Mouse (Mus musculus): ENCODE measurements at regions not wholly inside any gene's neighbourhood (a gene's known extent, or its start where the extent isn't known, plus 50 kb on each side); places are given as distances from the start of the nearest gene placed in this dataset.

GRCm38 (mm10) chr1:44957125-44957524 lies 354.2 kb upstream of the Col3a1 start:
- no peak for DNase-seq
- intact Hi-C loops (cut with DNase I): no loop called here

- no peak for DNase-seq
- intact Hi-C loops (cut with DNase I): no loop called here
Observed at GRCm38 (mm10) chr1:44987171-44987570, 324.2 kb upstream of the Col3a1 start.

GRCm38 (mm10) chr1:45020516-45020915 lies 290.8 kb upstream of the Col3a1 start:
- no peak for DNase-seq
- intact Hi-C loops (cut with DNase I): loop anchor here (10.0 kb wide), 1 partner anchor 294 kb away; the partner anchor contains the start of gene Col3a1

- DNase-seq: peak; percentile 27 to 31
- intact Hi-C loops (cut with DNase I): loop anchor here (10.0 kb wide), 1 partner anchor 294 kb away; the partner anchor contains the start of gene Col3a1
Observed at GRCm38 (mm10) chr1:45021234-45021633, 290.1 kb upstream of the Col3a1 start.

GRCm38 (mm10) chr1:45022146-45022841 lies 289.0 kb upstream of the Col3a1 start:
- DNase-seq: peak; percentile 82 to 85
- intact Hi-C loops (cut with DNase I): loop anchor here (10.0 kb wide), 1 partner anchor 293 kb away; the partner anchor contains the start of gene Col3a1

GRCm38 (mm10) chr1:45023336-45023735 lies 288.0 kb upstream of the Col3a1 start:
- DNase-seq: no peak
- intact Hi-C loops (cut with DNase I): loop anchor here (10.0 kb wide), 1 partner anchor 291 kb away; the partner anchor contains the start of gene Col3a1

- intact Hi-C loops (cut with DNase I): loop anchor here (10.0 kb wide), 1 partner anchor 287 kb away; no protein-coding TSS in a partner anchor
- no peak for DNase-seq
Observed at GRCm38 (mm10) chr1:45031436-45032027, 279.8 kb upstream of the Col3a1 start.

GRCm38 (mm10) chr1:45033343-45033742 lies 278.0 kb upstream of the Col3a1 start:
- intact Hi-C loops (cut with DNase I): loop anchor here (10.0 kb wide), 1 partner anchor 289 kb away; no protein-coding TSS in a partner anchor
- DNase-seq: no peak

GRCm38 (mm10) chr1:45041328-45041727 lies 270.0 kb upstream of the Col3a1 start:
- intact Hi-C loops (cut with DNase I): no loop called here
- DNase-seq: no peak

- no peak for DNase-seq
- intact Hi-C loops (cut with DNase I): no loop called here
Observed at GRCm38 (mm10) chr1:45041815-45042214, 269.5 kb upstream of the Col3a1 start.

- intact Hi-C loops (cut with DNase I): no loop called here
- peak; percentile 48 to 59 for DNase-seq
Observed at GRCm38 (mm10) chr1:45043245-45043926, 268.0 kb upstream of the Col3a1 start.

- intact Hi-C loops (cut with DNase I): no loop called here
- DNase-seq: no peak
Observed at GRCm38 (mm10) chr1:45090841-45091535, 220.3 kb upstream of the Col3a1 start.

- no peak for DNase-seq
- intact Hi-C loops (cut with DNase I): no loop called here
Observed at GRCm38 (mm10) chr1:45100966-45101365, 210.4 kb upstream of the Col3a1 start.

GRCm38 (mm10) chr1:45116409-45117144 lies 194.8 kb upstream of the Col3a1 start:
- peak; percentile 31 to 48 for DNase-seq
- intact Hi-C loops (cut with DNase I): no loop called here

- intact Hi-C loops (cut with DNase I): no loop called here
- no peak for DNase-seq
Observed at GRCm38 (mm10) chr1:45135152-45135714, 176.1 kb upstream of the Col3a1 start.

- DNase-seq: peak in 1 of 2 experiments; percentile 2
- intact Hi-C loops (cut with DNase I): no loop called here
Observed at GRCm38 (mm10) chr1:45147019-45147418, 164.3 kb upstream of the Col3a1 start.

- intact Hi-C loops (cut with DNase I): no loop called here
- no peak for DNase-seq
Observed at GRCm38 (mm10) chr1:45181632-45182031, 129.7 kb upstream of the Col3a1 start.

GRCm38 (mm10) chr1:45185341-45185740 lies 126.0 kb upstream of the Col3a1 start:
- intact Hi-C loops (cut with DNase I): no loop called here
- no peak for DNase-seq

GRCm38 (mm10) chr1:45207926-45208325 lies 103.4 kb upstream of the Col3a1 start:
- DNase-seq: no peak
- intact Hi-C loops (cut with DNase I): no loop called here

- DNase-seq: no peak
- intact Hi-C loops (cut with DNase I): no loop called here
Observed at GRCm38 (mm10) chr1:45216272-45216671, 95.1 kb upstream of the Col3a1 start.

Measured in heart, postnatal 10 days (tissue).